Mouse (Mus musculus) heart, postnatal 25 days (tissue): ENCODE measurements around the gene Sema4d. TPM values are rescaled to one million over a fixed set of nuclear protein-coding genes. Genes with fewer than 3 reads are reported as not detected.

Source experiments
- microRNA-seq: library from miRNA; unstranded; fragments of <30 nt; microRNA quantifications from one replicate; pipeline ENCODE4 v1.2.0, GENCODE M21; 2022
- total RNA-seq, 2 experiments: library from RNA; stranded (reverse); gene quantifications; 2 replicates each; pipeline ENCODE4 v1.2.3; 2021

Sema4d gene
- total RNA-seq, 2 experiments from 2014 or later, result 61.6 to 70.0 TPM

Small RNA genes within 50 kb of the gene (microRNA-seq; reads per million reads assigned to microRNA genes)
- not detected for gene Gm23566

Other genes with a start within 250 kb of the Sema4d start
- 1 to 10 TPM; 2.3 TPM for gene Shc3, start 224.3 kb downstream of the Sema4d start, total RNA-seq
- gene Cks2, start 148.5 kb downstream of the Sema4d start, total RNA-seq, result 1 to 10 TPM; 1.8 to 2.5 TPM
- 10 to 100 TPM; 13.9 to 14.6 TPM for gene Secisbp2, start 142.1 kb downstream of the Sema4d start, total RNA-seq
- gene Gadd45g, start 52.9 kb upstream of the Sema4d start, total RNA-seq, result 10 to 100 TPM; 11.6 to 21.6 TPM